Mouse (Mus musculus): ENCODE measurements at regions not wholly inside any gene's neighbourhood (a gene's known extent, or its start where the extent isn't known, plus 50 kb on each side); places are given as distances from the start of the nearest gene placed in this dataset.

DNA sequence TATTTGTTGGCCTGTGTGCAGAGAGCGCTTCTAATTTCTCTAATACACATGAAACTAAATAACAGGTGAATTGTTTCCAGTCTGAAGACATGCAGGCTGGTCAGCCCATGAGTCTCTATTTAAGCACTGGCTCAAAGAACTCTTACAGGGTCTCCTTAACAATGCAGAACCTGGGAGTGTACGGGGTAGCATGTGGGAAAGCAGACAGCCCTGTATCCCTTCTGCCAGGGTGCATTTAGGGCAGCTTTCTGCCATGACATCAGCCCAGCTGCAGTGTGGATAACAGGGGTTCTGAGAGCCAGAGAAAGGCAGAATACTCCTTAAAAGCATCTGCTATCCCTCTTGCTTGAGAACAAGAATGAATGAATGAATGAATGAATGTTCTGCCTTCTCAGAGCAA is 164.7 kb downstream of the Grb14 start:
- no peak for DNase-seq (ENCODE audit: low read depth, low spot score)

GRCm38 (mm10) chr2:64853918-64854317 is 170.9 kb downstream of the Grb14 start:
- DNase-seq (ENCODE audit: low read depth, low spot score): peak; percentile 68

DNA sequence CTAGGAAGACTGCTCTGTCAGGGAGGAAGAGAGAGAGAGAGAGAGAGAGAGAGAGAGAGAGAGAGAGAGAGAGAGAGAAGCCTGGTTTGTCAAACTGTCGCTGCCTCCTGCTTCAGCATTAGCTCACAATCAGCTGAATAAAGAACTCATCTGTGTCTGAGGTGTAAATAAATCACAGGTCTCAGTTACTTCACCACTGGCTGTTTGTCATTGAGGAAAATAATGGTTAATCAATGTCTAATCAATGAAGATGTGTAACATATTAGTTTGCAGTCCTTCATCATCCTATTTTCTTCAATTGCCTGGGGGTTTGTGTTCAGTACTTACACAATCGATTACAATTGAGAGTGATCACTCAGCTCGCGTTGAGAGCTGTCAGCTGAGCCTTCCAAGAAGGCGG is 171.9 kb downstream of the Grb14 start:
- no peak for DNase-seq (ENCODE audit: low read depth, low spot score)

GRCm38 (mm10) chr2:64851096-64851495 is 173.7 kb downstream of the Grb14 start:
- DNase-seq (ENCODE audit: low read depth, low spot score): no peak

- DNase-seq (ENCODE audit: low read depth, low spot score): no peak
Observed at GRCm38 (mm10) chr2:64850656-64851055, 174.1 kb downstream of the Grb14 start.

DNA sequence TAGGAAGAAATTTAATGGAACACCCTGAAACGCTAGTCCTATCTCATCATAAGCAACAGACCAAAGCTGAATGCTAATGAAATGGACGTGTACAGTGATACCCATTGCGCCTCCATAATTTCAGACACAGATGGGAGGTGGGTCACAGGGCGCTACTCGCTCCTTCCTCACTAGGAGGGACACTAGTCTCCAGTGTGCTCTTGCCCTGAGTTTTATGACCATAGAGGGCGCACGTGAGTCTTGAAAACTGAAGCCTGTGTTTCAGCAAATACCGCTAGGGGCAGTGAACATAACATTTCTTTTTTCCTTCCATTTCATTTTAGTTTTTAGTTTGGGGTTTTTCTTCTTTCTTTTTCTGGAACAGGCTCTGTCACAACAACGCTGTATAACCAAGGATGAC is 200.3 kb downstream of the Grb14 start:
- peak; percentile 81 for DNase-seq (ENCODE audit: low read depth, low spot score)

DNA sequence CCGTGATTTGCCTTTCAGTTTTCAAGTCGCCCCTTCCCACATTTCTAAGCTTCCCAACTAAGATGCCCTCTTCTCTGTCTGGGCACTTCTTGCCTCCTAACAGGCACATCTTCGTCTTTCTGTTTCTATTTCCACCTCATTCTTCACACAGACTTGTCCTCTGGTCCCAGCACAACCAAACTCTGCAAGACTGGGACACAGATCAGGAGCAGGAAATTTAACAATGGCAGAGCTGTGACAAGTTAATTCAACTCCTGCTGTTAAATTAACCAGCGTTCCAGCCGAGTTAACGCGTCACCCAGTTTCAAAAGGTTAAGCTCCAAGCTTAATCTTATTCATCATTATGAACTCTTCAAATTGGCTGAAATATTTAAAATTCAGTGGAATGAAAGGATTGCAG is 200.9 kb downstream of the Grb14 start:
- DNase-seq (ENCODE audit: low read depth, low spot score): no peak

DNA sequence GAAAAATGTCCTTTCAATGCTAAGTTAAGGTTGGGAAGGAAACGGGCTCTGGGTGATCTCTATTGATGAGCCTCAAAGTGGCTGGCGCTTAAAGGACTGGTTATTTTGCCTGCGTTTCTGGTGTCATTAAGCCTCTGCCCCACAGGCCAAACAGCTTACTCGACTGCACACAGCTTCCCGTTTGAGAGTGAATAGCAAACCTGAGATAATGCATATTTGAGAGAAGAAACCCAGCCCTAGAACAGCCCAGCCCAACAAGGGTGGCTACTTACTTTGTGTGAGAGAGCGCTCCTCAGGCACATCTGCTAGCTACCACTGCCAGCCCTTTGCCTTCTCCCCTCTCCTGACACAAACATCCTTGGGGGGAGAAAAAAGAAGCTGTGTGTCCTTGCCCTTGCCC is 201.7 kb downstream of the Grb14 start:
- DNase-seq (ENCODE audit: low read depth, low spot score): no peak

- no peak for DNase-seq (ENCODE audit: low read depth, low spot score)
Observed at GRCm38 (mm10) chr2:64818159-64818558, 206.6 kb downstream of the Grb14 start.

Data from R1 (cell line).